Mouse (Mus musculus) T-helper 1 cell (primary cell): ENCODE data around the gene Slc35e3.

Experiments
- in situ Hi-C: fragments of 300-600 bp; cut with MboI, MseI; formaldehyde crosslinking; loops from one replicate; pipeline ENCODE4 v1.15.1; 2025; ENCODE audit warnings: high pct_unique_total_duplicates

Gene Slc35e3

DNA sequence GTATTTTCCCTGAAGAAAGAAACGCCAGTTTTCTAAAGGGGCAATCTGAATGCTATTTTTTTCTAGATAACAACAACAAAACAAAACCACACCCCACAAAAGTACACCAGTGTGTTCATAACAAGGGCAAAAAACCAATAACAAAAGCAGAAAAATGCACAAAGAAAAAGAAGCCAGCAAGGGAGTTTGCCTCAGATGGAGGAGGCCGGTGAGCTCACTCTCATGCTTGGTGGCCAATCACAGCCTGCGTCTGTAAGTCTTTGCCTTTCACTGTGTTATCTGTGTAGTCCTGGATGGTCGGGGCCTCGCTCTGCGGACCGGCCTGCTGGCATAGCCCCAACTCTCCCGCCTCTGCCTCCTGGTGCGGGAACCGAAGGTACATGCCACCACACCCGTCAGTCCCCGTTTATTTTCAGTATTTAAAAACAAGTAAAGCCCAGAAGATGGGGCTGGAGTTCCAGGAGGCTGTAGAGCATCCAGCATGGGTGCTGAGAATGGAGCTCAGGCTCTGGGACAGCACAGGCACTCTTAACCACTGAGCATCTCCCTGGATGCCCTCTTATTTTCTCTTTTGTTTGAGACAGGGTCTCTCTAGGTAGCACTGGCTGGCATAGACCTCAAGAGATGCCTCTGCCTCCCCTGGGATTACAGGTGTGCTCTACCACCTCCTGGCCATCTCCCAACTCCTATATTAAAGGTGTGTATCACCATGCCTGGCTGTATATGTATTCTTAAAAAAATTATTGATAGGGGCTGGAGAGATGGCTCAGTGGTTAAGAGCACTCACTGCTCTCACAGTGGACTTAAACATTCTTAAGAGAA, 30.3 kb upstream of the Slc35e3 start:
- in situ Hi-C loops: no loop called here

DNA sequence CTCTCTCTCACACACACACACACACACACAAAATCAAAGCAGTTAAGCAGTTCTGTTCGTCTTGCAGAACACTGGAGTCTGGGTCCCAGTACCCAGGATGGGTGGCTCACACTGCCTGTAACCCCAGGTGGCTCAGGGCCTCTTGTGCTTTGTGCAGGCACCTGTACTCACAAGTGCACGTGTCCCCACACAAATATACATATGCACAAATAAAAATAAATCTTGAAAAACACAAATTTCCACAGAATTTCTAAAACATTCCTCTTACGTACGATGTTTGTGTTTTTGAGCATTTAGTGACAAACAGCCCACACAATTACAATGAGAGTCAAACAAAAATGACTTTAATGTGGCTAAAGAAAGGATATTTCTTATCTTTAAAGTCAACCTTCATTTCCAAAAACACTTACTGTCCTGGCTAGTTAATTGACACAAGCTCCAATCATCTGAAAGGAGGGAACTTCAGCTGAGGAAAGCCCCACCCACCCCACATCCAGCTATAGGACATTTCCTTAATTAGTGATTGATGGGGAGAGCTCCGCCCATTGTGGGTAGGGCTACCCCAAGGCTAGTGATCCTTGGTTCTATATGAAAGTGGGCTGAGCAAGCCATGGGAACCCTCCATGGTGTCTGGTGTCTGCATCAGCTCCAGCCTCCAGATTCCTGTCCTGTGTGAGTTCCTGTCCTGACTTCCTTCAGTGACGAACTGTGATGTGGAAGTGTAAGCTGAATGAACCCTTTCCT, 29.4 kb upstream of the Slc35e3 start:
- in situ Hi-C loops: no loop called here

- in situ Hi-C loops: no loop called here
These were observed 28.6 kb upstream of the Slc35e3 start for GRCm38 (mm10) chr10:117774817-117775120.

DNA sequence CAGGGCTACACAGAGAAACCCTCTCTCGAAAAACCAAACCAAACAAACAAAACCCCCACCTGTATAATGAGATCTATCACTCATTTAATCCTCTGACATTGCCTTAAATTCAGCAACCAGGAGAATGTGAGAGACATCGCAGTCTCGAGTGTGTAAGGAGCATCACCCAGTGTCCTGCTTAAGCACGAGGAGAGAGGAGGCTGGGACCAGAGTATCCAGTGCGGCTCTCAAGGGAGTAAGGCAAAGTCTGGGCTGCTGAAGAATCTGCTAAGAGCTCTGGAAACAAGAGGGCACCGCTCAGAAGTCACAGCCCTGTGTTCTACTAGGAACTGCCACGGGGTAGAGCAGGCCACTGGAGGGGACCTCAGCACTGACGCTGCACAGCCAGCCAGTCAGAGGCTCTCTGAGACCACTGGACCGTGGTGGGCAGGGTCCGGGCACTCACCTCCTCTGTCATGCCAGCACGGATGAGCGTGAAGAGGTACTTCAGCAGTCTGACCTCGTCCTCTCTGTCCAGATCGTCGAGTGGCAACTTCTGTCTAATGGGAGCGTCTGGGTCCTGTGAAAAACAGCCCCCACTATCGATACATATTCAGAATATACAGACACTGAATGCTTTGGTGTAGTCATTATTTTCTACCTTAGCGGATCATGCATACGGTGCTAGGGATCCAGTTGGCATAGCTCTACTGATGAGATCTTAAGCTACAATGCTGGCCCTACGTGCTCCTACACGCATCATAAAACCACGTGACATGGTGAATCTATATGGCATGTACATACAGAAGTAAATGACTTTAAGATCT, 28.0 kb upstream of the Slc35e3 start:
- in situ Hi-C loops: no loop called here

DNA sequence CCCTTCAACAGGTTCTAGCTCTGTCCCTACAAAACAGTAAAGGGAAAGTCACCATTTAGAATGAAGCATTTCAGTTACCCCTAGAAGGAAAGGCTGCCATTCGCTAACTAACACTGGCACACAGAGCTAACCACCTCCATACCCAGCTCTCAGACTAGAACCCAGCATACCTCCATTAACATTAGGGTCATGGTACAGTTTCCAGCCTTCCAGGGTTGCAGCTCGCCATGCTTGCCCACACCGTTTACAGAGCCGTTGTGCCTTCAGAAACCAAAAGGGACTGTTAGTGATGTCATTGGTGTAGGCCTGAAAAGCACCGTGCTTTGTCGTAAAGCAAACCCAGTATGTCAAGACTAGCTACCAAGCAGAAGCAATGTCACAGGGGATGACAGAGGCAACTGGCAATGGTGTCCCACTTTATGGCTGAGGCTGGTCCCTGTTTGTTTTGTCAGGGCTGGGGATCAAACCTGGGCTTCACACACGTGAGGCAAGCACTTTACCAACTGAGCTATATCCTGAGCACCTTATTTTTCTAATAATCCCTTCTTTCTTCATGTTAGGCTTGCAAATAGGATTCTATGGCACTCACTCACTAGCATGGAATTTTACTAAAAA, 27.0 kb upstream of the Slc35e3 start:
- in situ Hi-C loops: no loop called here

- in situ Hi-C loops: no loop called here
These were observed 26.4 kb upstream of the Slc35e3 start for GRCm38 (mm10) chr10:117772364-117773105.

GRCm38 (mm10) chr10:117771131-117771510, 25.0 kb upstream of the Slc35e3 start:
- in situ Hi-C loops: no loop called here

- in situ Hi-C loops: no loop called here
These were observed 24.3 kb upstream of the Slc35e3 start for GRCm38 (mm10) chr10:117770286-117771130.

GRCm38 (mm10) chr10:117769541-117770285, 23.5 kb upstream of the Slc35e3 start:
- in situ Hi-C loops: no loop called here

GRCm38 (mm10) chr10:117768141-117768440, 21.9 kb upstream of the Slc35e3 start:
- in situ Hi-C loops: no loop called here

- in situ Hi-C loops: no loop called here
These were observed 21.3 kb upstream of the Slc35e3 start for GRCm38 (mm10) chr10:117767286-117768140.

DNA sequence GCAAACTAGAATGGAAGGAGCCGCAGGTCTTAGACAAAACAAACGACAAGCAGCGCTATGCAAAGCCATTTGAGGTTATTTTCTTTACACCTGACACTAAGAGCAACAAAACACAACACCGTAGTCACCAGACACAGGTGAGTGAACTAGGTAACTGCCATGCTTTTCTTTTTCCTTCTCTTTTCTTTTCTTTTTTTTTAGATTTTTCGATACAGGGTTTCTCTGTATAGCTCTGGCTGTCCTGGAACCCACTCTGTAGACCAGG, 20.7 kb upstream of the Slc35e3 start:
- in situ Hi-C loops: no loop called here

DNA sequence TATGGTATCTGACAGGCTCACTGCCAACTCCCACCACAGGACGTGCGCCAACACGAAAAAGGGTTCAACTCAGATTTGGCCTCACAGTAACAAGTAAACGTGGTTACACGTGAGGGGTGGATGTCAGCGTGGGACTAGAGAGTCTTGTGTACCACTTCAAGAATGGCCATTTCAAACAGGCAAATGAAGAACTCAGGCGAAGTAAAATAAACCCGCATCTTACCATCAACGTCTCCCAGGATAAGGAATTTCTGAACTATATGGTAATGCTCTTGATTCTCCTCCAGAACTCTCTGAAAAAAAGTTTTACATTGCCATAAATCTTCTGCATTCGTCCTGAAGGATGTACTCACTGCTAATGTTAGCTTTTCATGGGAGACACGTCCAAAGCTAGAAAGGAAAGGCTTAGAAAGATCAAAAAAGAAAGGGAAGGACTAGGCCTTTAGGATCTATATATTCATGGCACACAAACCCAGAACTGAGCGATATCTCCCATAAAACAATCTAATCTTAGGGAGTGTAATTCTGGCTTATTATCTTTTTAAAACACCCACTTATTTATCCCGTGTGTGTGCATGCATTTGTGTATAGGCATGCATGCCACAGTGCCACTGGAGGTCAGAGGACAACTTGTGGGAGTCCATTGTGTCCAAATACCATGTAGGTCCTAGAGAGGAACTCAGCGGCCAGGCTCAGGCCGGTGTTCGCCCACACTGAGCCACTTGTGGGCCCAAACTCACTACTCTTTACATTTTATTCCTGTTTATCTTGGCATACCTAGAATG, 20.1 kb upstream of the Slc35e3 start:
- in situ Hi-C loops: no loop called here

- in situ Hi-C loops: no loop called here
These were observed 19.1 kb upstream of the Slc35e3 start for GRCm38 (mm10) chr10:117765116-117765894.

- in situ Hi-C loops: no loop called here
These were observed 18.4 kb upstream of the Slc35e3 start for GRCm38 (mm10) chr10:117764598-117764997.

GRCm38 (mm10) chr10:117763588-117764190, 17.5 kb upstream of the Slc35e3 start:
- in situ Hi-C loops: no loop called here

- in situ Hi-C loops: no loop called here
These were observed 16.8 kb upstream of the Slc35e3 start for GRCm38 (mm10) chr10:117762966-117763365.
